Mouse (Mus musculus): ENCODE measurements at regions not wholly inside any gene's neighbourhood (a gene's known extent, or its start where the extent isn't known, plus 50 kb on each side); places are given as distances from the start of the nearest gene placed in this dataset.
"Not testable (repeated sequence)": the region's sequence is repeated elsewhere in the genome, so short reads cannot be mapped to it uniquely, and the experiment has no call there.

DNA sequence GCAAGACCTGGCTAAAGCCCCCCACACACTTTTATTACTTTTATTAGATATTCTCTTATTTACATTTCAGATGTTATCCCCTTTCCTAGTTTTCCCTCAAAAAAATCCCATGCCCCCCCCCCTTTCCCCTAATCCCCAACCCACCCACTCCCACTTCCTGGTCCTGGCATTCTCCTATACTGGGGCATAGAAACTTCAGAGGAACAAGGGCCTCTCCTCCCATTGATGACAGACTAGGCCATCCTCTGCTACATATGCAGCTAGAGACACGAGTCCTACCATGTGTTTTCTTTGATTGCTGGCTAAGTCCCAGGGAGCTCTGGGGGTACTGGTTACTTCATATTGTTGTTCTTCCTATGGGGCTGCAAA lies 116.8 kb downstream of the Rfpl4b start:
- not testable (repeated sequence) for DNase-seq (ENCODE audit: low read depth in 1 of 2, low spot score in 2 of 2); H3K4me1 ChIP-seq (ENCODE audit: control insufficient read depth, insufficient read depth, insufficient read length); H3K4me3 ChIP-seq (ENCODE audit: extremely low read depth, insufficient read depth, insufficient read length); H3K27me3 ChIP-seq (ENCODE audit: control insufficient read depth, insufficient read depth, low read length); H3K36me3 ChIP-seq (ENCODE audit: control insufficient read depth, insufficient read depth, low read length); H3K27ac ChIP-seq (ENCODE audit: insufficient read depth, low read length)
- WGBS, result 76% methylated on average over 1 of the region's 1 CpGs

GRCm38 (mm10) chr10:38703954-38704761 lies 117.4 kb downstream of the Rfpl4b start:
- 85% methylated on average over 4 of the region's 4 CpGs for WGBS
- no peak for DNase-seq (ENCODE audit: low read depth in 1 of 2, low spot score in 2 of 2)
- H3K27ac ChIP-seq (ENCODE audit: insufficient read depth, low read length), result no peak overlapping the region
- H3K4me3 ChIP-seq (ENCODE audit: extremely low read depth, insufficient read depth, insufficient read length), result no peak overlapping the region
- H3K27me3 ChIP-seq (ENCODE audit: control insufficient read depth, insufficient read depth, low read length), result no peaks in the 10 kb centered on the region
- H3K4me1 ChIP-seq (ENCODE audit: control insufficient read depth, insufficient read depth, insufficient read length), result no peaks in the 10 kb centered on the region
- H3K36me3 ChIP-seq (ENCODE audit: control insufficient read depth, insufficient read depth, low read length), result no peaks in the 10 kb centered on the region
- TF ChIP-seq POLR2A (IDR thresholded peaks at IDR 0.05; ENCODE audit: low read depth, low read length) (no peak), CTCF (IDR thresholded peaks at IDR 0.05; ENCODE audit: extremely low read depth, insufficient read depth, insufficient read length, insufficient replicate concordance) (no peak)

DNA sequence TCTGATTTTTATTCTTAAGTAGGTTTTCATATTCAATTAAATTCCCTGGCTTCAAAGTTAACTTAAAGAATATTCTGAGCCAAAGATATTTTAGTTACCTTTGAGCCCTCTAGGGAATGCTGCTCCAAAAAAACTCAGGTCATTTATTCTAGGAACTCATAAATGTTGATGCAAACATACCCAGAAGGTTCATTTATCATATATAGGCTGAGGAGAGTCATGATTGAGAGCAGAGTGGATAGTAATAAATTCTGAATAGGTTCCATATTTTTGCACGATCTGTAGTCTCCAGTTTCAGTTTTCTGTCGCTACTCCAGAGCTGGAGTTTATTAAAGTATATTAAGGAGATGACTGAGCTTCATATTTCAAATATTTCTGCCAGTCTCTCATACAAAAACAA lies 144.1 kb downstream of the Rfpl4b start:
- WGBS, result 87% methylated on average over 2 of the region's 2 CpGs
- Histone ChIP-seq H3K27me3 (ENCODE audit: control insufficient read depth, insufficient read depth, low read length) (no peaks in the 10 kb centered on the region), H3K27ac (ENCODE audit: insufficient read depth, low read length) (no peak overlapping the region), H3K36me3 (ENCODE audit: control insufficient read depth, insufficient read depth, low read length) (no peaks in the 10 kb centered on the region), H3K4me1 (ENCODE audit: control insufficient read depth, insufficient read depth, insufficient read length) (no peaks in the 10 kb centered on the region), H3K4me3 (ENCODE audit: extremely low read depth, insufficient read depth, insufficient read length) (no peak overlapping the region)
- TF ChIP-seq CTCF (IDR thresholded peaks at IDR 0.05; ENCODE audit: extremely low read depth, insufficient read depth, insufficient read length, insufficient replicate concordance) (no peak), POLR2A (IDR thresholded peaks at IDR 0.05; ENCODE audit: low read depth, low read length) (no peak)
- DNase-seq (ENCODE audit: low read depth in 1 of 2, low spot score in 2 of 2), result no peak

DNA sequence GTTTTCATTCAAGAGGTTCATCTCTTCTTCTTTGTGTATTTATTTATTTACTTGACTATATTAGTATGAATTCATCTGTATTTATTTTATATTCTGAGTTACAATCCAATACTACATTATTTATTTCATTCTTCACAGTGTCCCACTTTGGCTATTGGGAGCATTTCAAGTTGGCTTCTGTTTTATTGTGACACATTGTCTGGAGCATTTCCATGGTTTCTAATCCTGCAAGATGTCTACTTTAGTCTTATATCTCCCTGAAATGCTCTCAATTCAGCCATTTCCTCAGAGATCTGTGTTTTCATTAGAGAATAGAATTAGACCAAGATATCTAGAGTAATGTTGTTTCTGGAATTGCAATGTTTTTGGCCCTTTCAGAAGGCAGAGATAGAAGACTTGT lies 153.0 kb downstream of the Rfpl4b start:
- H3K27me3 ChIP-seq (ENCODE audit: control insufficient read depth, insufficient read depth, low read length), result no peaks in the 10 kb centered on the region
- no peak for DNase-seq (ENCODE audit: low read depth in 1 of 2, low spot score in 2 of 2)
- no peaks in the 10 kb centered on the region for H3K36me3 ChIP-seq (ENCODE audit: control insufficient read depth, insufficient read depth, low read length)
- no peak overlapping the region for H3K27ac ChIP-seq (ENCODE audit: insufficient read depth, low read length)
- no peak for TF ChIP-seq POLR2A (IDR thresholded peaks at IDR 0.05; ENCODE audit: low read depth, low read length)
- TF ChIP-seq CTCF (IDR thresholded peaks at IDR 0.05; ENCODE audit: extremely low read depth, insufficient read depth, insufficient read length, insufficient replicate concordance), result no peak
- H3K4me1 ChIP-seq (ENCODE audit: control insufficient read depth, insufficient read depth, insufficient read length), result no peaks in the 10 kb centered on the region
- no peak overlapping the region; the same call in 1 of the 2 replicates for H3K4me3 ChIP-seq (ENCODE audit: extremely low read depth, insufficient read depth, insufficient read length)

DNA sequence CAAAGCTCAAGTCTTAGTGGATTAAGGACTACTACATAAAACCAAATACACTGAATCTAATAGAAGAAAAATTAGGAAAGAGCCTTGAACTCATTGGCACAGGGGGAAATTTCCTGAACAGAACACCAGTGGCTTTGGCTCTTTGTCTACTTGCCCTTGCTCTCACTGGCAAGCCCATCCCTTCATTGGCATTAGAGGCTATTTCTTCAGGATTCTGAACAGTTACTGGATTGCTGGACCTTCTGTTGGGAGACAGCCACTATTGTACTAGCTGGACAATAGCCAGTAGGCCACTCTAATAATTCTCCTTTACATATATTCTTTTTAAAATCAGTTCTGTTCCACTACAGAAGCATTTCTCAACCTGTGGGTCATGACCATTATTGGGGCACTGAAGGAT lies 153.7 kb downstream of the Rfpl4b start:
- TF ChIP-seq POLR2A (IDR thresholded peaks at IDR 0.05; ENCODE audit: low read depth, low read length) (no peak), CTCF (IDR thresholded peaks at IDR 0.05; ENCODE audit: extremely low read depth, insufficient read depth, insufficient read length, insufficient replicate concordance) (no peak)
- Histone ChIP-seq H3K27ac (ENCODE audit: insufficient read depth, low read length) (no peak overlapping the region), H3K4me3 (ENCODE audit: extremely low read depth, insufficient read depth, insufficient read length) (no peak overlapping the region), H3K36me3 (ENCODE audit: control insufficient read depth, insufficient read depth, low read length) (no peaks in the 10 kb centered on the region), H3K27me3 (ENCODE audit: control insufficient read depth, insufficient read depth, low read length) (no peaks in the 10 kb centered on the region), H3K4me1 (ENCODE audit: control insufficient read depth, insufficient read depth, insufficient read length) (no peaks in the 10 kb centered on the region)
- DNase-seq (ENCODE audit: low read depth in 1 of 2, low spot score in 2 of 2), result no peak

GRCm38 (mm10) chr10:38635695-38636094 lies 185.9 kb downstream of the Rfpl4b start:
- WGBS, result 23% methylated on average over 1 of the region's 1 CpGs
- Histone ChIP-seq H3K27me3 (ENCODE audit: control insufficient read depth, insufficient read depth, low read length) (no peaks in the 10 kb centered on the region), H3K4me3 (ENCODE audit: extremely low read depth, insufficient read depth, insufficient read length) (no peak overlapping the region), H3K36me3 (ENCODE audit: control insufficient read depth, insufficient read depth, low read length) (no peaks in the 10 kb centered on the region), H3K4me1 (ENCODE audit: control insufficient read depth, insufficient read depth, insufficient read length) (no peaks in the 10 kb centered on the region), H3K27ac (ENCODE audit: insufficient read depth, low read length) (no peak overlapping the region)
- no peak for DNase-seq (ENCODE audit: low read depth in 1 of 2, low spot score in 2 of 2)
- TF ChIP-seq CTCF (IDR thresholded peaks at IDR 0.05; ENCODE audit: extremely low read depth, insufficient read depth, insufficient read length, insufficient replicate concordance) (no peak), POLR2A (IDR thresholded peaks at IDR 0.05; ENCODE audit: low read depth, low read length) (no peak)

GRCm38 (mm10) chr10:38629907-38630505 lies 191.6 kb downstream of the Rfpl4b start:
- Histone ChIP-seq H3K27ac (ENCODE audit: insufficient read depth, low read length) (no peak overlapping the region), H3K27me3 (ENCODE audit: control insufficient read depth, insufficient read depth, low read length) (no peaks in the 10 kb centered on the region), H3K4me3 (ENCODE audit: extremely low read depth, insufficient read depth, insufficient read length) (no peak overlapping the region), H3K36me3 (ENCODE audit: control insufficient read depth, insufficient read depth, low read length) (no peaks in the 10 kb centered on the region), H3K4me1 (ENCODE audit: control insufficient read depth, insufficient read depth, insufficient read length) (no peaks in the 10 kb centered on the region)
- 76% methylated on average over 4 of the region's 4 CpGs for WGBS
- no peak for DNase-seq (ENCODE audit: low read depth in 1 of 2, low spot score in 2 of 2)
- TF ChIP-seq CTCF (IDR thresholded peaks at IDR 0.05; ENCODE audit: extremely low read depth, insufficient read depth, insufficient read length, insufficient replicate concordance), result no peak
- TF ChIP-seq POLR2A (IDR thresholded peaks at IDR 0.05; ENCODE audit: low read depth, low read length), result no peak

Data from spleen, adult 2 months (tissue).